Mouse (Mus musculus) spleen, adult 2 months (tissue): ENCODE data around the gene Ints11. TPM values are rescaled to one million over a fixed set of nuclear protein-coding genes. Genes with fewer than 3 reads are reported as not detected.
A peak's percentile ranks its signal among the peaks of the same experiment; 100 is the strongest.

ENCODE experiments used
- DNase-seq, 2 experiments: peaks; one replicate each; pipeline versions ENCODE4 v3.0.0 to v3.0.0-alpha.2; 2012 to 2021; ENCODE audit warnings: low spot score in 2 of 2, low read depth in 1 of 2
- H3K27ac ChIP-seq: fragments of 200-500 bp; 2 replicates; pipeline ENCODE4 v1.5.1; 2012; ENCODE audit warnings: low read length, inconsistent platforms; ENCODE audit not compliant: insufficient read depth
- H3K27me3 ChIP-seq: fragments of 200-500 bp; 2 replicates; pipeline ENCODE4 v1.6.1; 2012; ENCODE audit warnings: mild to moderate bottlenecking, moderate library complexity, low read length, inconsistent platforms; ENCODE audit not compliant: control insufficient read depth, insufficient read depth
- H3K36me3 ChIP-seq: fragments of 200-500 bp; 2 replicates; pipeline ENCODE4 v1.6.1; 2012; ENCODE audit warnings: mild to moderate bottlenecking, low read length, inconsistent platforms; ENCODE audit not compliant: control insufficient read depth, insufficient read depth
- H3K4me1 ChIP-seq: fragments of 200-500 bp; 2 replicates; pipeline ENCODE4 v1.6.1; 2011; ENCODE audit warnings: inconsistent platforms; ENCODE audit not compliant: control insufficient read depth, insufficient read depth, insufficient read length
- H3K4me3 ChIP-seq: fragments of 200-500 bp; 2 replicates; pipeline ENCODE4 v1.5.1; 2011; ENCODE audit warnings: mild to moderate bottlenecking, inconsistent platforms; ENCODE audit not compliant: insufficient read depth, insufficient read length; ENCODE audit errors: extremely low read depth
- CTCF ChIP-seq: fragments of 200-500 bp; IDR thresholded peaks from 2 replicates; pipeline ENCODE4 v1.5.1; 2011; ENCODE audit warnings: mild to moderate bottlenecking, inconsistent platforms; ENCODE audit not compliant: insufficient read depth, insufficient read length, insufficient replicate concordance; ENCODE audit errors: extremely low read depth
- POLR2A ChIP-seq: fragments of 200-500 bp; IDR thresholded peaks from 2 replicates; pipeline ENCODE4 v1.6.1; 2011; ENCODE audit warnings: low read depth, low read length, inconsistent platforms
- WGBS: fragments of 180-500 bp; shearing (Covaris S2); methylation state at CpG from one replicate; pipeline ENCODE4 v1.1.7; 2018; 5-methylcytosine and 5-hydroxymethylcytosine counted together
- polyA plus RNA-seq: library from polyadenylated mRNA; depleted of rRNA; stranded (reverse); fragments of >200 nt; gene quantifications from 2 replicates; pipeline ENCODE4 v1.2.3, GENCODE M21; 2012

Ints11 gene
- polyA plus RNA-seq, 1 experiment: 31.8 TPM

GRCm38 (mm10) chr4:155854991-155855390 lies 14.4 kb upstream of the Ints11 start:
- H3K36me3 ChIP-seq: peaks cover 18% of the 10 kb centered on the region
- TF ChIP-seq CTCF: no peak
- no peak for TF ChIP-seq POLR2A
- no peaks in the 10 kb centered on the region; the same call in 1 of the 2 replicates for H3K4me1 ChIP-seq
- no peak for DNase-seq
- no peak overlapping the region for H3K27ac ChIP-seq
- H3K27me3 ChIP-seq: no peaks in the 10 kb centered on the region
- no peak overlapping the region for H3K4me3 ChIP-seq
- 97% methylated on average over 12 of the region's 12 CpGs for WGBS

DNA sequence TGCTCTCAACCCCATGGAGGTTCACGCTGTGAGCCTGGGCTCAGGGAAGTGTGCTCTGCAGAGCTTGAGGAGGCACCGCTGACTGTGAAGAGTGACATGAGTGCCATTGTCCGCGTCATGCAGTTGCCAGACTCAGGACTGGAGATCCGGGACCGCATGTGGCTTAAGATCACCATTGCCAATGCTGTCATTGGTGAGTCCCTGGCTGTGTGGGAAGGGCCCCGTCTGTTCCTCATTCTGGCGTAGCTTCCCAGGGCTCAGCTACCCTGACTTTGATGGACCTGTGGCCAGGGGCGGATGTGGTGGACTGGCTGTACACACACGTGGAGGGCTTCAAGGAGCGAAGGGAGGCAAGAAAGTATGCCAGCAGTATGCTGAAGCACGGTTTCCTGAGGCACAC lies 13.3 kb upstream of the Ints11 start:
- no peak overlapping the region for H3K4me3 ChIP-seq
- 92% methylated on average over 12 of the region's 12 CpGs for WGBS
- no peak for DNase-seq
- H3K27ac ChIP-seq: no peak overlapping the region
- no peaks in the 10 kb centered on the region for H3K27me3 ChIP-seq
- TF ChIP-seq CTCF (no peak), POLR2A (no peak)
- no peaks in the 10 kb centered on the region for H3K4me1 ChIP-seq
- peaks cover 18% of the 10 kb centered on the region for H3K36me3 ChIP-seq

DNA sequence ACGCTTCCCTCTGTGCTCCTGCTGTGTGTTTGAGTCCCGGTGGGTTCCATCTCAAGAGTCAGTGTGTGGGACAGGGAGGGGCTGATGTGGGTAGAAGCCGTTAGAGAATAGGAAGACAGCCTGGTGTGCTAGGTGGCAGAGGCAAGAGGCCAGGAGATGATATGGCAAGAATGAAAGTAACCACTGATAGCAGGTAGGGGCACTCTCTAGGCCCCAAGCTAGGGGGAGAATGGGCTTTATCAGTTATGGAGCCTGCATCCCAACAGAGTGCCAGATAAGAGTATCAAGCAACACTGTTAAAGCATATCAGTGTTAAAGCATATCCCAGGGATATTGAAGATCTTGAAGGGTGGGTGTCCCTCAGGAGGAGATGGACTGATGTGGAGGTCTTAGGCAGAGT lies 12.5 kb upstream of the Ints11 start:
- Histone ChIP-seq H3K36me3 (peaks cover 18% of the 10 kb centered on the region), H3K4me3 (no peak overlapping the region), H3K4me1 (no peaks in the 10 kb centered on the region), H3K27ac (no peak overlapping the region), H3K27me3 (no peaks in the 10 kb centered on the region)
- no peak for DNase-seq
- WGBS: 79% methylated on average over 3 of the region's 3 CpGs
- TF ChIP-seq CTCF (no peak), POLR2A (no peak)

- TF ChIP-seq CTCF (no peak), POLR2A (no peak)
- Histone ChIP-seq H3K36me3 (peaks cover 18% of the 10 kb centered on the region), H3K4me1 (no peaks in the 10 kb centered on the region), H3K27ac (no peak overlapping the region), H3K27me3 (no peaks in the 10 kb centered on the region), H3K4me3 (no peak overlapping the region)
- 58% methylated on average over 13 of the region's 13 CpGs for WGBS
- DNase-seq: no peak
These were observed 10.0 kb upstream of the Ints11 start for GRCm38 (mm10) chr4:155859318-155859717.

DNA sequence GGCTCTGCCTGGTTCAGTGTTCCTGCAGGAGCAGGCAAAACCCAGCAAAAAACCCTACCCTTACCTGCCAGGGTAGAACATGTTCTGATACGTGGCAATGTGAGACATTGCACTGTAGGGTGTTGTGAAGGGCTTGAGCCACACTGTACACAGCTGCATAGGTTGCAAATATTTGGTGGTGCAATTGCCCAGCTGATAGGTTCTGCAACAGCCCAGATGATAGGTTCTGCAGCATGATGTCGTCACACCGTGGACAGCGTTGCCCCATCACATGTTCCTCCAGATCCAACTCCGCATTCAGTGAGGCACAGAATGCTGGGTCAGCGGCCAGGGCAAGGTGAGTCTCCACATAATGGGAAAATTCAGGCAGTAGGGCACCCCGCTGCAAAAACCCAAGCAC lies 7.6 kb upstream of the Ints11 start:
- TF ChIP-seq CTCF (no peak), POLR2A (no peak)
- Histone ChIP-seq H3K4me3 (no peak overlapping the region), H3K27ac (no peak overlapping the region), H3K27me3 (no peaks in the 10 kb centered on the region), H3K36me3 (peaks cover 15% of the 10 kb centered on the region), H3K4me1 (no peaks in the 10 kb centered on the region)
- WGBS: 88% methylated on average over 7 of the region's 7 CpGs
- DNase-seq: no peak

DNA sequence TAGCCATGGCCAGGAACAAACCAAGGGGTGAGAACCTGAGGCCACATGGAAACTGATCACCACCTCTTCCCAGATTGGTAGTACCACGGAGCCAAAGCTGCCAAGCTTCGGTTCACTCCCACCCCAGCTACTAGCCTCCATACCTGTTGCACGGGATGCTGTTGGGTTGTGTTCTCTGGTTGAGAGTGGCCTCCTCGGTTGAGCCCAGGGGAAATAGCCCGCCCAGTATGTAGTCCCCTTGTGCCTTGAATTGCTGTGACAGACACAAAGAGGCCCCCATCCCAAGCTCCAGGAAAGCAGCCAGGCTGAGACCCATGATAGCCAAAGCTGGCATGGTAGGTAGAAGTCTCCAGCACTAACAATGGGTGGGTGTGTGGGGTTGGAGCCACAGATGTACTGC lies 6.3 kb upstream of the Ints11 start, which contains the start of gene Tas1r3:
Gene Tas1r3 (minus strand): TSS at position 362 of the 400 bp plus-strand sequence.
- TF ChIP-seq POLR2A (no peak), CTCF (no peak)
- Histone ChIP-seq H3K27ac (no peak within 1 kb of the TSS), H3K4me1 (no peaks in the 10 kb centered on the region), H3K4me3 (no peak within 1 kb of the TSS), H3K27me3 (no peaks in the 10 kb centered on the region), H3K36me3 (peaks cover 16% of the 10 kb centered on the region)
- WGBS: 82% methylated on average over 5 of the region's 5 CpGs
- no peak for DNase-seq

DNA sequence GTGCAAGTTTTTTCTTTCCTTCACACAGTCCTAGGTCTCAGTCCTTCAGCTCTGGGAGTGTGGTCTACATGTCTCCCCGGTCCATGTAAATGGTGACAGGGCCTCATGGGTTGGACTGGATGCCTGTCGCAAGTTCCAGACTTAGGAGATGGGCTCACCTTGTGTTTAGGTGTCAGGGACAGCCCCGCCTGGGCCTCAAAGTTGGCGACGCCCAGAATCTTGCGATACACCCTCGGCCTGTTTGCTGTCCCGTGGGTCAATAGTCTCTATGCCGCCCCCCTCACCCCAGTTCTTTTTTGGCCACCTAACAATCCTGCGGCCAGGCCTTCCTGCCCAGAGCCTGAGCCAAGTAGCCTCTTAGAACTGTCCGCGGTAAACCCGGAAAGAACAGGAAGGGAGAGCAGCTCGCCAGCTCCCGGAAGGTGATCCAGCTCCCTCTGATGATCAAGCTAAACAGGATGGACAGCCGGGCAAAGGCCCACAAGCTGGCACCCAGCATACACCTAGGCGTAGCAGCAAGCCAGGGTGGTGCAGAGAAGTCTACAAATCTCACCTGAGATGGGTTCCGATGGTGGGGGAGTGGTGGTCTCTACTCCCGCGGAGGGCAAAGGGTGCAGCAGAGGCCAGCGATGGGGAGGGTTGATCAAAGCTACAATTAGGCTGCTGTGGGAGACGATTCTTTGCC lies 590 bp upstream of the Ints11 start:
- no peak for DNase-seq
- no peaks in the 10 kb centered on the region for H3K27me3 ChIP-seq
- 10% methylated on average over 22 of the region's 22 CpGs for WGBS
- H3K4me1 ChIP-seq: peaks cover 6% of the 10 kb centered on the region; the same call in 1 of the 2 replicates
- no peak overlapping the region for H3K27ac ChIP-seq
- peak overlapping the region; percentile 69 for H3K4me3 ChIP-seq
- H3K36me3 ChIP-seq: peaks cover 20% of the 10 kb centered on the region
- TF ChIP-seq POLR2A (no peak), CTCF (no peak)
